Mouse (Mus musculus) hindbrain, embryonic 16.5 days (tissue): ENCODE results near the gene Sbds. TPM values are rescaled to one million over a fixed set of nuclear protein-coding genes. Genes with fewer than 3 reads are reported as not detected.

Experiments
- ATAC-seq: fragments of 200-750 bp; cut with Nextera tagmentation; 2 replicates; pipeline ENCODE4 v1.8.0; 2017; ENCODE audit warnings: moderate TSS enrichment, moderate library complexity
- H3K27ac ChIP-seq: fragments of 300-500 bp; sonication (generic); 2 replicates; pipeline ENCODE4 v1.5.1; 2014; ENCODE audit warnings: low read depth, mild to moderate bottlenecking, control low read depth, low read length, moderate library complexity
- H3K27me3 ChIP-seq: fragments of 300-500 bp; sonication (generic); replicated peaks from 2 replicates; pipeline ENCODE4 v1.6.1; 2014; ENCODE audit warnings: low read length; ENCODE audit not compliant: control insufficient read depth, insufficient read depth
- H3K36me3 ChIP-seq: fragments of 300-500 bp; sonication (generic); 2 replicates; pipeline ENCODE4 v1.6.1; 2014; ENCODE audit warnings: mild to moderate bottlenecking, low read length, moderate library complexity, mixed read lengths; ENCODE audit not compliant: control insufficient read depth, insufficient read depth
- H3K4me1 ChIP-seq: fragments of 300-500 bp; sonication (generic); 2 replicates; pipeline ENCODE4 v1.6.1; 2014; ENCODE audit warnings: low read depth, low read length; ENCODE audit not compliant: control insufficient read depth, insufficient read depth
- H3K4me2 ChIP-seq: fragments of 300-500 bp; sonication (generic); 2 replicates; pipeline ENCODE4 v1.6.1; 2014; ENCODE audit warnings: mild to moderate bottlenecking, low read length, control low read depth, moderate library complexity
- H3K4me3 ChIP-seq: fragments of 300-500 bp; sonication (generic); 2 replicates; pipeline ENCODE4 v1.5.1; 2014; ENCODE audit warnings: mild to moderate bottlenecking, low read length, control low read depth, moderate library complexity
- H3K9ac ChIP-seq: fragments of 300-500 bp; sonication (generic); 2 replicates; pipeline ENCODE4 v1.6.1; 2014; ENCODE audit warnings: low read depth, mild to moderate bottlenecking, control low read depth, low read length, moderate library complexity
- H3K9me3 ChIP-seq: fragments of 300-500 bp; sonication (generic); 2 replicates; pipeline ENCODE4 v1.6.1; 2014; ENCODE audit warnings: mild to moderate bottlenecking, low read length, moderate library complexity; ENCODE audit not compliant: control insufficient read depth
- WGBS: fragments of 180-500 bp; shearing (Covaris S2); extraction: QIAGEN DNeasy Blood & Tissue Kit; methylation state at CpG from one replicate; pipeline ENCODE4 v1.1.7; 2014; 5-methylcytosine and 5-hydroxymethylcytosine counted together
- polyA plus RNA-seq: library from polyadenylated mRNA; unstranded; fragments of >200 nt; fragmentation: Nextera tagmentation; extraction: Ambion mirVana; gene quantifications from 2 replicates; pipeline ENCODE4 v1.2.1, GENCODE M21; 2015

Sbds gene
- polyA plus RNA-seq, 1 experiment from 2014 or later = 64.4 TPM

- Histone ChIP-seq H3K4me2 (no peak overlapping the region), H3K4me3 (no peak overlapping the region), H3K27ac (no peak overlapping the region), H3K9ac (no peak overlapping the region), H3K4me1 (no peaks in the 10 kb centered on the region), H3K27me3 (no peaks in the 10 kb centered on the region), H3K9me3 (no peaks in the 10 kb centered on the region), H3K36me3 (peaks cover 14% of the 10 kb centered on the region)
- 93% methylated on average over 7 of the region's 7 CpGs for WGBS
- no peak for ATAC-seq
These were observed 57.3 kb downstream of the Sbds start for GRCm38 (mm10) chr5:130197981-130198380.

GRCm38 (mm10) chr5:130197454-130197853 is 57.9 kb downstream of the Sbds start:
- no peak overlapping the region for H3K27ac ChIP-seq
- peaks cover 17% of the 10 kb centered on the region for H3K36me3 ChIP-seq
- 85% methylated on average over 3 of the region's 3 CpGs for WGBS
- H3K4me1 ChIP-seq = no peaks in the 10 kb centered on the region
- no peak overlapping the region for H3K4me3 ChIP-seq
- no peak for ATAC-seq
- no peaks in the 10 kb centered on the region for H3K9me3 ChIP-seq
- no peak overlapping the region for H3K9ac ChIP-seq
- no peak overlapping the region for H3K4me2 ChIP-seq
- H3K27me3 ChIP-seq = no peaks in the 10 kb centered on the region

GRCm38 (mm10) chr5:130196307-130196706 is 59.0 kb downstream of the Sbds start:
- Histone ChIP-seq H3K27ac (no peak overlapping the region), H3K27me3 (no peaks in the 10 kb centered on the region), H3K36me3 (peaks cover 25% of the 10 kb centered on the region), H3K4me1 (no peaks in the 10 kb centered on the region), H3K9me3 (no peaks in the 10 kb centered on the region), H3K4me3 (no peak overlapping the region), H3K9ac (no peak overlapping the region), H3K4me2 (no peak overlapping the region)
- WGBS = 78% methylated on average over 1 of the region's 1 CpGs
- ATAC-seq = no peak

Other genes starting within 250 kb of the Sbds start
- 39.3 and 49.5 TPM in 2 replicates for gene Asl, start 226.3 kb downstream of the Sbds start, polyA plus RNA-seq
- 78.0 and 92.1 TPM in 2 replicates for gene Crcp, start 226.2 kb downstream of the Sbds start, polyA plus RNA-seq
- 58.3 and 59.2 TPM in 2 replicates for gene Tpst1, start 182.2 kb downstream of the Sbds start, polyA plus RNA-seq
- gene Kctd7, start 110.7 kb downstream of the Sbds start, polyA plus RNA-seq = 18.9 and 19.5 TPM in 2 replicates
- 40.0 and 41.7 TPM in 2 replicates for gene Rabgef1, start 83.7 kb downstream of the Sbds start, polyA plus RNA-seq
- gene Tmem248, start 38.4 kb downstream of the Sbds start, polyA plus RNA-seq = 26.0 and 26.6 TPM in 2 replicates
- 22.0 and 23.5 TPM in 2 replicates for gene Tyw1, start 89 bp upstream of the Sbds start, polyA plus RNA-seq
- gene Caln1, start 113.9 kb upstream of the Sbds start, polyA plus RNA-seq = 40.4 and 49.3 TPM in 2 replicates
- 0.69 TPM in 1 of 2 replicates, not detected in the other for gene A330070K13Rik, start 129.1 kb upstream of the Sbds start, polyA plus RNA-seq